Mouse (Mus musculus): ENCODE results near the gene Pmm1.
"Not testable (repeated sequence)": the region's sequence is repeated elsewhere in the genome, so short reads cannot be mapped to it uniquely, and the experiment has no call there.

The Pmm1 gene

DNA sequence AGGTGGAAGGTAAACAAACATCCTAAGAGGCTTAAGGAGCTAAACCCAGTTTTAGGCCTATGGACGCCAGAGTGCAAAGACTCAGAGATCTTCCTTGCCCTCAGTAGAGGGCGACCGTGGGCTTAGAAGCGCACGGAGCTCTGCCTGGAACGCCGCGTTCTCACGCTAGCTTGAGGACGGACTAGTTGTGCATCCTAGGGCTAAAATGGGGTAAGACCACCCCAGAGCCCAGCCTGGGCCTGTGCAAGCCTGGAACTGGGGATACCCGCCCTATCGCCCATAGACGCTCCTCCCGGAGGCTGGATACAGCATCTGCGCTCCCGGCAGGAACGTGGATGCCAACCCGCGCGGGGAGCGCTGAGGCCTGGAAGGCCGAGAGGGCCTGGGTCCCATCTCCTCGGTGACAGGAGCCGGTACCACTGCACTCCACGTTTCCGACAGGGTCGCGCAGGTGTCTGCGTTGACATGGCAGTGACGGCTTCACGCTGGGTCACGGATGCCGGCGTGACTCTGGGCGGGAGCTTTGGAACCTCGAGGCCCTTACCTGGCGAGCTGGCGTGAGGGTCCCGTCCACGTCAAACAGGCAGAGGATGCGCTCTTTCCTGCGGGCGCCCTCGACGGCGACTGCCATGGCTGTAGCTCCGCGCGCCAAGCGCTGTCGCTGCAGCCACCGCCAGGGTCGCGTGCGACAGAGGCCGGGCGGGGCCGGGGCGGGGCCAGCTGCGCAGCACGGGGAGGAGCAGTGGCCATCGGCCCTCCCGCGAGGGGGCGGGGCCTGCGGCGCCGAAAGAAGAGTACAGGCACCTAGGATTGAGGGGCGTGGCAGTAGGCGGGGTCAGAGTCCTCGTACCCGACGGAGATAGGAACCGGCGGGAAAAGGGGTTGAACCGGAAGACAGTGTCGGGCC, at the start of gene Pmm1:
Gene Pmm1, minus strand, starts transcription at position 760 of the 907 bp plus-strand sequence.
- DNase-seq (ENCODE audit: low read depth, low spot score) = peak; percentile 99

DNA sequence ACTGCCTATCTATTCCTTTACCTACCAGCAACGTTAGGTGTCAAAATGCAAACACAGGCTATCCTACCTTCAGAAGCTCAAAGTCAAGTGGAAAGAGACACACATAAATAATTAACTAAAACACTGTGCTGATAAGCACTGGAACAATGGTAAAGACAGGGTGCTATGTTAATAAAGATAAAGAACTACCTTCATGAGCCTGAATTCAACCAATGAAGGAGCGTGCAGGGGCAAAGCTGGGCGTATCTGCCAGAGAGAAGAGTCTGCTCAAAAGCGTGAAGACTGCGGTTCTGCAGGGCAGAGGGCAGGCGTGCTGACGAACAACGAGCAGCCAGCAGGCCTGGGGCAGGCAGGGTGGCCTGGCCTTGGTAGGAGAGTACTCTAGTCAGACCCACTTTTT, 43.5 kb upstream of the Pmm1 start:
- no peak for DNase-seq (ENCODE audit: low read depth, low spot score)

DNA sequence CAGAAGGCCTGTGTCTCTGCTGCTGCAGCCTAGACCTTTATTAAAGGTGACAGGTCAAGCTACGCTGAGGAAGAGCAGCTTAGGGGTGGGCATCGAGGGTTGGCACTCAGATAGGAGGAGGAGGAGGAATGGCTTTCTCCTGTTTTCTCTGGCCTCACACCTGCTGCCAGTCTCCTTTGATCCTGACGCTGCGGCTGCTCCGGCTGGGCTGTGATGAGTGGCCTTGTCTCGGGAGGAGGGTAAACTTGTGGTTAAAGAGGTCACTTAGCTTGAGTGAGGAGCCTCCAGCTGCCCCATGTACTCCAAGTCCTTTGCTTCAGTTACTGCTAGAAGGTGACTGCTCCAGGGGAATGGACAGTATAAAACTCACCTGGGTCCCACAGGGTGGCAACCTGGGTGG, 33.3 kb upstream of the Pmm1 start:
- no peak for DNase-seq (ENCODE audit: low read depth, low spot score)

DNA sequence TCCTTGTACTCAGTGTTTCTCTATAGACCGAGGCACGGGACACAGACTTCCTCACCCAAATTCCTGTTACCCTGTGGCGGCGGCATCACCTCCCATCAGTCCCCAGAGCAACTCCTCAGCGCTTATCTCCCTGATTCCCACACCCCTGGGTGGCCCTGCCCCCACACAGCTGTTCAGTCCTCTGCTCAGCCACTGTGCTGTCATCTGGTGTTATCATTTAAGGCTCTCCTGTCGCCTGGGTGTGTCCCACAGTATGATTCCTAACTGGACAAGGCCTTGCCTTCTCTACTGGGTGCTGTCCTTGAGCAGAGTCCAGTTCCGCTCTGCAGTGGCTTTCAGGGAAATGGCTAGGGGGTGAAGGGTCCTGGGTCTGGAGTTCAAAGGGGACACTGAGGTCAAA, 29.8 kb upstream of the Pmm1 start:
- no peak for DNase-seq (ENCODE audit: low read depth, low spot score)

DNA sequence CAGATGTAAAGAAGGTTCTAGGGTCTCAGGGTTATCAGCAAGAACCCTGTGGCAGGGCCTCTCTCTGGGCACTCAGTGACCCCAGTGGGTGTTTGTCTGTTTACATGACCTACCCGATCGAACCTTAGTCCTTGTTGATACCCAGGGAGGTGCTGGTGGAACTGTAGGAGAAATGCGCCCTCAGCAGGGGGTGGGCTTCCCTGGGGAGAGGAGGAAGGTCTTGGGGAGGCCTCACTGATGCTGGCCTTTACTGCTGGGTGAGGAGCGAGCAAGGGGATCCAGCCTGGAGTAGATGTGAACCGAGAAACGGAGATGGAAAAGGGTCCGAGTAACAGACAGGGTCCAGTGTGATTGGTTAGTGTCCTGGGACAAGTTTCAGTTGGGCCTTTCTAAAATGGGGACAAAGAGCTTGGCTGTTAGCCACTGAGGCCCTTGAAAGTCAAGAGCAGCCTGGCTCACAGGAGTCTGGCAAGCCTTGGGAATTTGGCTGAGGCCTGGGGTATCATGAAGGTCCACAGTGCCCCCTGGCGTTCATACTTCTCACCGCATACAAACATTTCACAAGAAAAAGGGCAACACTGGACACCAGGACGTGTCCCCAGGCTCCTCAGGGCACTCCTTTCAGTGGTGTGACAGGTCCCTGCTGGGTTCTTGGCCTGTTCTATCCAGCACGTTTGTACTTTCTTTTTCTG, 28.8 kb upstream of the Pmm1 start:
- DNase-seq (ENCODE audit: low read depth, low spot score) = peak; percentile 90

DNA sequence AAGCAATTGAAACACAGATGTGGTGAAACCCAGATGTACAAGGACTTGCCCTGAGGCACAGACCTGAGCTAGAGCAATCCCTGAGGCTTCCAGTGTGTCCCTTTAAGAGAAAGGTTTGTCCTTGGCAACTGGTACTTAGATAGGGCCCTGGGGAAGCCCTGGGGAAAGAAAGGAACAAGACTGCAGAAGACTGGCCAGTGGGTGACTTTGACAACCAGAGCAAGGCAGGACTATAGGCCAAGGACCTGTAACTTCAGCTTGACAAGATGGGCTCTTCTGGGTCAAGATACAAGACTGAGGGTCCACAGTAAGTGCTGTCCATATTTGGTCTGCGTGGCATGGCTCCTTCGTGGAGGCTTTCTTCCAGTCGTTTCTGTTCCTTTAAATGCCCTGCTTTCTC, 26.9 kb upstream of the Pmm1 start, which contains the start of gene Xrcc6:
Gene Xrcc6, plus strand, starts transcription at position 190 of the 400 bp plus-strand sequence.
- DNase-seq (ENCODE audit: low read depth, low spot score) = no peak

DNA sequence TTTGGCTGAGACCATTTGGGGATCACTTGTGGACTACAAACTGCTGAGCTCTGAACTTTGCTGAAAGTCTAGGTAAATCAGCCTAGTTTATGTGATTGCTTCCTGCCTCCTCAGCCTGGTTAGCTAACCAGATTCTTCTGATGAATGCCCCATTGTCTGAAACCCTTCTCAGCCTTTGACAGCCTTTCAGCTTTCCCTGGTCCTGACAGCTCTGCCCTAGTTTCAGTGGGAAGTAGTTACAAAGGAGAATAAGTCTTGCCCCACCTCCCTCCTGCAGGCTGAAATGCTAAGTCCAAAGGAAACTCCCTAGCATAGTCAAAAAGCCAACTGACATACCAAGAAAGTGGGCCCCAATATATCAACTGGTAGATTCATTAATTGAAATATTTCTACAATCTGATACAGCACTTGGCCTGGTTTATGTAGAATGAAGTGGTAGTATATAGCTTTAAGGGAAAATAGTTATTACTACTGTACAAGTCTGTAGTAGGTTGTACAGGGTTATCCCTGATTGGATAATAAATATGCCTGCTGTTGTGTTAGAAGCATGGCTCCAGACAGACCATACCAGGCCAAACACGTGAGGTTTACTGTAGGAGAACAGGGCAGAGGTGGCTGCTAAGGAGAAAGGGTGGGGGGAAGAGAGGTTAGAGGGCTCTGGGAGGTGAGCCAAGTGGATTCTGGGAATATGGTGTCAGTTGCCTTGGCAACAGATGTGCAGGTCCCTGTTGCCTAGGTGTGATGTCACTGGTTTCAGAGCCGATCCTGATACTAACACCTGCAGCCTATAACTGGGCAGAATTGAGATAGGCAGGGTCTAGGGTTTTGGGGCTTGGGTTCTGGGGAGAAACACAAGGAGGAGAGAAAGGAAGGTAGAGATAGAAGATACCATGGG, 24.8 kb upstream of the Pmm1 start:
- peak; percentile 69 for DNase-seq (ENCODE audit: low read depth, low spot score)

DNA sequence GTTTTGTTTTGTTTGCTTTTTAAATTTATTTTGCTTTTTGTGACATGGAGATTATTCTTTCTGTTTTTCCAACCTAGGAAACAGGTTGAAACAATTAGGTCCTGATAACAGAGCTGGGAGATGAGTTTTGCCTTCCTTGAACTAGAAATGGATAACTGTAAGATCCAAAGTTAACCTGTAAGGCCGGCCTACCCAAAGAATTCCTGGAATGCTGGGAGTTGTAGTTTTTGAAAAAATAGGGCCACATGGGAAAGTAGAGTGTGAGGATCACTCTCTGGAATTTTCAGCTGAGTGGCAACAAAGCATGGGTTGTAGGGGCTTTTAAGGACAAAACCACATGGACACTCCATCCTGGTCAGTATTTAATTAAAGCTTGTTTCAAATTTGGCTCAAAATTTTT, 21.4 kb upstream of the Pmm1 start:
- DNase-seq (ENCODE audit: low read depth, low spot score) = no peak

DNA sequence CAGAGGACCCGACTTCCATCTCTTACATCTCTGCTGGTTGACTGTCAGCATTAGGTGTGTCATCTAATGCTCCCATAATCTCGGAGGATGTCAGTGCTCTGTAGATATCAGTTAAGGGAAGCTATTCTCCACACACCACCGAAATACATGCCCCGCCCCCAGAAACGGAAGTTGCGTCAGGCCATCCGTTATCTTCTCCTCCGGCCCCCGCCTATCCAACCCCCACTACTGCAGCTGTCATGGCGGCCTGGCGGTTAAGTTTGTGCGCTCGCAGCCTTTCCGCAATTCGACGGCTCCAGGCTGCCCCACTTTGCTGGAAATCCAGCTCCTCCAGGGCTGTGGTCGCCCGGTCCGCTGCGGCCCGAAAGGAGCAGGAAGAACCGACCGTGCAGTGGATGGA, 19.6 kb upstream of the Pmm1 start, which contains the start of gene 1700029P11Rik:
Gene 1700029P11Rik, plus strand, starts transcription at position 220 of the 400 bp plus-strand sequence.
- DNase-seq (ENCODE audit: low read depth, low spot score) = peak; percentile 78

DNA sequence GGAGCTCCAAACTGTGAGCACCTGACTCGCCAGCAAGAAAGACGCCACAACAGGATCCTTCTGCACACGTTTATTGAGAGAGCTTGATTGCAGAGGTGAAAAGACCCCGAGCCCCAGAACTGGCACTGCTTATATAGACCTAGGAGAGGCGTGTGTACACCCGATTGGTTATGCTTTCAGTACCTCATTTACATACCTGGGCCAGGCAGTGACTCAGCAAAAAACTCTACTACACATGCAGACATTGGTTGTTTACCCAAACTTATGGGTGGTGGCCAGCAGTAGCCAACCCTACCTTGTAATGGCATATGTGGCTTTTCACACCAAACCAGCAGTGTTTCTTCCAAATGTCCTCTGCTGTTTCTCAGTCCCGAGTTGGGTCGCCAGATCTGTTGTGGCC, 14.4 kb upstream of the Pmm1 start:
- DNase-seq (ENCODE audit: low read depth, low spot score) = not testable (repeated sequence)

DNA sequence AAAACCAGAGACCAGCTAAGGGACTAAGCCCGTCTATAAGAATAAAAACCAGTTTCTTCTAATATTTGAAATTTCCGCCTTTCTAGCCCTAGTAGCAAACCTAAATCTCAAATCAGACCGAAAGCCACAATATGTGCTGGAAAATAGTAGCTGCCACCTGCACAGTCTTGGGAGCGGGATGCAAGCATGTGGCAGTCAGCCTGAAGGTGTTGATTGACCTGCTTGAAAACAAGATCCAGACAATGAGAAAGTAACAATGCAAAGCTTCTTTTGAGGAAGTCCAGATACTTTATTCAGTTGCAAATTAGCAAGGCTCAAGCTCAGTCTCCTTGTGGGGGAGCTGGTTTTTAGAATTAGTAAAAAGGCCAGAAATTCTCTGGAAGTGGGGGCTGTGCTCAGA, 9.8 kb upstream of the Pmm1 start:
- peak; percentile 64 for DNase-seq (ENCODE audit: low read depth, low spot score)

DNA sequence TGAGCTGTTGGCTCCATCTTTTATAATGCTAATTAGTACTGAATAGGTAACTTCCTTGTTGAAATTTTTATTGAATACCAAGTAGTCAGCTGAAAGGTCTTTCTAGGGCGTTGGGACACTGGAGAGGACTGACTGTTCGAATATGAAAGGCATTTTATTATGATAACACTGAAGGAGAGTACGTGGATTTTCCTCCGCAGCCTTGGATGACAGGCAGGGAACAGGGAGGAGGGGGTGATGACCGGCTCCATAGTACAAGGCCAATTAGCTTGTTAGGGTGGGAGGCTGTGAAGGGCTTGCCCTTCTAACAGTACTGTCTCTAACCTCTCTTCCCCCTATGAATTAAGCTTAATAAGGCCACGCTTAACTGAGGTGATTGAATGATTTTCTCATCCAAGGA, 8.9 kb upstream of the Pmm1 start:
- peak; percentile 76 for DNase-seq (ENCODE audit: low read depth, low spot score)

DNA sequence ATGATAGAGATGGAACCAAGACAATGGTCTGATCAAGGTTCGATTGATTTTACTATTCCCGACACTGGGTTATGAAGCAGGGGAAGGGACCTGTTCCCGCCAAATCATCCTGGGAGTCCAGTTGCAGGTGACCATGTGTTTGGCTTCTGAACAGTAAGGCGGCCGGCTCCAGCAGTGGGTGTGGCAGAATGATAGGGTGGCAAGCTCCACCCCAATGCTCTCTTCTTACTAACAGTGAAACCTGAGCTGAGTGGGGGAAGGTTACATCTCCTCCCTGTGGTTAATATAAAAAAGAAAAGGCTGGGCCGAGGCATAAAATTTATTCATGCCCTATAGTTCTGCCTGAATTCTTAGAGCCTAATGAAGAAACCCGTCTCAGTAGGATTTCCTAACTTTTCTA, 8.4 kb upstream of the Pmm1 start:
- peak; percentile 88 for DNase-seq (ENCODE audit: low read depth, low spot score)

DNA sequence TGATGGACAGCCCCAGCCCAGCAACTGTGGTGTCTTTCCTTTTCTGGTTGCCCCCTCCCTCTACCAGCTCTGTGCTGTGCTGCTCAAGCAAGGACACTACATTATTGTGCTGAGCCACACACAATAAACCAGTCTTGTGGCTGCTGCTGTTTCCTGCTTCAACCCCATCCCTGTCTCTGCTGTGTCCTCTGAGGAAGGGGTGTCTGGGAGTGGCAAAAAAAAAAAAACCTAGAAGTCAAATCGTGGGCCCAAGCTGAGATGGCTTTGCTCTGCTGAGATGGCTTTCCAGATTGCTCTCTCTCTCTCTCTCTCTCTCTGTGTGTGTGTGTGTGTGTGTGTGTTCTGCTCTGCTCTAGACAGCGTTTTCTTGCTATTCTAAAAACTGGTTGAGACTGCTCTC, 7.7 kb upstream of the Pmm1 start:
- no peak for DNase-seq (ENCODE audit: low read depth, low spot score)

DNA sequence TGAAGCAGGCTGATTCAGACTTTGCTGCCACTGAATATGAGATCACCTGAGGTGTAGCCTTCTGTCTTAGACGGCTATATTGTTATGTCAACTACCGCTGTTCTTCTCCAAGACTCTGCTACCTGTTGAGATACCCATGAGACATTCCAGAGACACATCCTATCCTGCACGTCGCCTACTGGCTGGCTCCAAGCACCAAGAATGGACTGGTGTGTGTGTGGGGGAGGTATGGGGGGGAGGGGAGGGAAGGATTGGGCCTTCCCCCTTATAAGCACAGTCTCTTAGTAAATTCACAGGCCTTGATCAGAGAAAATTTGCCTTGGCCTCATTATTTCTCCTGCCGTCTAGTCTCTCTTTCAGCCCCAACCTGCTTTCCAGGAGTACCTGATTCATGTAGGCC, 7.1 kb upstream of the Pmm1 start:
- peak; percentile 73 for DNase-seq (ENCODE audit: low read depth, low spot score)

DNA sequence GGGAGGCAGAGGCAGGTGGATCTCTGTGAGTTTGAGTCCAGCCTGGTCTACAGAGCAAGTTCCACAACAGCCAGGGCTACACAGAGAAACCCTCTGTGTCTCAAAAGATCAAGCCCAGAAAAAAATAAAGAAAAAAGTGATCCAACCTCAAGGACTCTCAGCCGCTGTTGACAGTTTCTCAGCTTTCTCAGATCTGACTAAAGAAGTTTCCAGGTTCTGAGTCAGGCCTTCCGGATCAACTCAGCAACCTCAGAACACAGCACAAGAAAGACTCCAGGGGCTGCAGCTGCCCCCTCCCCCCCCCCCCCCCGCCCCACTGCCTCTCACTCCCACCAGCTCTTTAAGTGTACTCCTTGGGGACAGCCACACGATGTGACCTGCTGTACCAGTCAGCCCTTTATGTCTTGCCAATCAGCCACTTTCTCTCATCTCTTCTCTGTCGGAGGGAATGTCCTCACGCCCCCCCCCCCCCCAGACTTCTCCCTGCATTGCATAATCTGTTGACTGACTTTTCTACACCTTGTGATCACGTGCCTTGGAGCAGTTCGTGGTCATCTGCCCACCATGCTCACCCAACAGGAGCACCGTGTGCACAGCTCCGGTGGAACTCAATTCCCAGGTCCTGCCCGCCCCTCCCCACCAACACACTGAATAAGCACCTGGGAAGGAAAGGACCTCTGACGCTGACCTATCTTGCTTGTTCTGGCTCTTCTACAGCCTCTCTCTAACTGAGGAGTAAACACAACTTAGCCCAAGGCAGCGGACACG, 5.5 kb upstream of the Pmm1 start:
- DNase-seq (ENCODE audit: low read depth, low spot score) = no peak

DNA sequence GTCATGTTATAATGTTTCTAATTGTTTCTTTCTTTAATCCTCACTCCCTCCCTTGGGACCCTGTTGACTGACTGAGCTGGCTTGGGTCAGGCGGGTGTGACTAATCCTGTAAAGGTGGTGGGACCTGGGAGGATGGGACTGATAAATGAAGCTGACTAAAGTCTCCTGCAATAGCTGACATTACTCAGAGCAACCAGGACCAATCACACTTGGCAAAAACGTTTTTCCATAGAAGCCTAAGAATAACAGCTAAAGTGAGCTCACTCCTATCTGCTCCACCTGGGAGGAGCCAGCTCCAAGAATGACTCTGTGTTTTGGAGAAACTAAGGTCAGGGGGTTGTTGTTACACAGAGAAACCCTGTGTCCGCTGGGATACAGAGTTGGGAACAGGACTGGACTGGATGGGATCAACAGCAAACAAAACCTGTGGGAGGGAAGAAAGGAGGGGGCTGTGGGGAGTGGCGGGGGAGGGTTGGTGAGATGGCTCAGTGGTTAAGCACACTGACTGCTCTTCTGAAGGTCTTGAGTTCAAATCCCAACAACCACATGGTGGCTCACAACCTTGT, 4.3 kb upstream of the Pmm1 start:
- DNase-seq (ENCODE audit: low read depth, low spot score) = peak; percentile 85

DNA sequence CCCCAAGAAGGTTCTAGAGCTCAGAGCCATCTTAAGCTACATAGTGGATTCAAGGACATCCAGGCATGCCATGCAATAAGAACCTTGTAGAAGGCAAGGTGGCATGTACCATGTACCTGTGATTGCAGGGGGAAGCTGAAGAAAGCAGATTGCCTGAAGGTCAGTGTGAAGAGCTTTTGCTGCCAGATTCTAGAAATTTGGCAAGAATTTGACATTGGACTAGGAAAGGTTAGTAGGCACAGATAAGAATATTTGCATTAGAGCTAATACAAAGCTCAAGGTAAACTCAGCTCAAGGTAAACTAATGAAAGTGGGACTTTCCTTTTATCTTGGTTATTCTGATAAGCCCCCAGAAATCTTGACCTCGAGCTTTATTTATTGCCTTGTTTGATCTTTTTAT, 3.5 kb upstream of the Pmm1 start:
- no peak for DNase-seq (ENCODE audit: low read depth, low spot score)

DNA sequence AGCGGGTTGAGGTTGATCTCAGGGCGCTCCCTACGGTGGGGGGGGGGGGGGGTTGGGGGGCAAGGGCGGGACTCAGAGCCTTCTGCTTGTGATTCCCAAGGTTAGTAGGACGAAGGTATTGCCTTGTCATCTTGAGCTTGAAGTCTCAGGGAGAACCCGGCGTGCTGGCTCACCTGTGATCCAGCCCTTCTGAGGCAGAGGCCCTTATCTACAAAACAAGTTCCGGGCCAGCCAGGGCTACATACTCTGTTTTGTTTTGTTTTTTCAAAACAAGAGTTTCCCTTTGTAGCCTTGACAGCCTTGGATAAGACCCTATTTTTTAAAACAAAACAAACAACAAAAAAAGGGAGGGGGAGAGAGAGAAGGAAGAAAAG, 335 bp upstream of the Pmm1 start:
- no peak for DNase-seq (ENCODE audit: low read depth, low spot score)

DNA sequence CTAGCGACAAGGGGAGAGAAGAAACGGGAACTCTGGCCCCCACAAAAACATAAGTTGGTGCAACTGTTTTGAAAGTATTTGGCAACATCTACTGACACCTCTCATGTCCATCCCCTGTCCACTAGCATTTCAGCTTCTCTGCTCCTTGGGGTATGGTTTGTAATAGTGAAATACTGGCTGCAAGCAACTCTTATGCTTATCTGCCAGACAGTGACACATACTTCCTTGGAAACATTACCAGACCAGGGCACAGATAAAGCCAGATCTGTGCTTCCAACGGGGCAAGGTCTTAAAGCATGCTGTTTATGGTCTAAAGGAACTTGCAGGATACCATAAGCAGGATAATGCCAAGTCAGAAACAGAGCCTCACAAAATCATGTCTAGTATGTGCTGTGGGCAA, 1.8 kb downstream of the Pmm1 start:
- no peak for DNase-seq (ENCODE audit: low read depth, low spot score)

DNA sequence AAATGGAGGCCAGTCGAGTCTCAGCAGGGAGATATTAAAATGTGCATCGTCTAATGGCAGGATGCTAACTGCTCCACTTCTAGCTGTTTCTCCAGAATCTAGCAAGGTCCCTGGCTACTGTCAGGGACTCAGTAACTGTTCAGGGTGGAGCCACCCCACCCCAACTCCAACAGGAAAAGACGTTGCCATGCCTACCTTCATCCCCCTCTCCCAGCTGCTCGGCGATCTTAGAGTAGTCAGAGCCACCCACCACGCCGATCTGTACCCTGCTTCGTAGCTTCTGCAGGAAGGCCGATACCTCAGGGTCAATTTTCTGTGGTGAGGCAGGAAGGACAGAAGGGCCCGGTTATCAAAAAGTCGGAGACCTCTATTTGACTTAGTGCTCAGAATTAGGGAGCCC, 3.1 kb downstream of the Pmm1 start:
- no peak for DNase-seq (ENCODE audit: low read depth, low spot score)

All from ZHBTc4 (cell line).